Mouse (Mus musculus) forebrain, postnatal 0 days (tissue): ENCODE data around the gene Cdk1. TPM values are rescaled to one million over a fixed set of nuclear protein-coding genes. Genes with fewer than 3 reads are reported as not detected.
"Not testable (repeated sequence)": the region's sequence is repeated elsewhere in the genome, so short reads cannot be mapped to it uniquely, and the experiment has no call there.

ENCODE experiments used
- ATAC-seq: fragments of 200-750 bp; cut with Nextera tagmentation; 2 replicates; pipeline ENCODE4 v1.8.0; 2017; ENCODE audit warnings: mild to moderate bottlenecking, moderate library complexity
- DNase-seq: peaks from one replicate; pipeline ENCODE4 v3.0.0-alpha.2; 2015
- H3K27ac ChIP-seq: fragments of 300-500 bp; sonication (generic); 2 replicates; pipeline ENCODE4 v1.5.1; 2014; ENCODE audit warnings: low read depth, mild to moderate bottlenecking, antibody characterized with exemption, low read length, moderate library complexity, mixed read lengths
- H3K27me3 ChIP-seq: fragments of 300-500 bp; sonication (generic); 2 replicates; pipeline ENCODE4 v1.6.1; 2014; ENCODE audit warnings: mild to moderate bottlenecking, low read length, mixed read lengths; ENCODE audit not compliant: insufficient read depth
- H3K36me3 ChIP-seq: fragments of 300-500 bp; sonication (generic); 2 replicates; pipeline ENCODE4 v1.6.1; 2014; ENCODE audit warnings: mild to moderate bottlenecking, moderate library complexity; ENCODE audit not compliant: insufficient read depth
- H3K4me1 ChIP-seq: fragments of 300-500 bp; sonication (generic); 2 replicates; pipeline ENCODE4 v1.6.1; 2014; ENCODE audit warnings: antibody characterized with exemption; ENCODE audit not compliant: insufficient read depth
- H3K4me2 ChIP-seq: fragments of 300-500 bp; sonication (generic); 2 replicates; pipeline ENCODE4 v1.6.1; 2014; ENCODE audit warnings: low read depth, mild to moderate bottlenecking, moderate library complexity
- H3K4me3 ChIP-seq: fragments of 300-500 bp; sonication (generic); 2 replicates; pipeline ENCODE4 v1.5.1; 2014; ENCODE audit warnings: low read depth, low read length, mixed read lengths
- H3K9ac ChIP-seq: fragments of 300-500 bp; sonication (generic); 2 replicates; pipeline ENCODE4 v1.6.1; 2014; ENCODE audit warnings: mild to moderate bottlenecking
- H3K9me3 ChIP-seq: fragments of 300-500 bp; sonication (generic); 2 replicates; pipeline ENCODE4 v1.6.1; 2016; ENCODE audit warnings: low read length
- CTCF ChIP-seq: sonication (generic); IDR thresholded peaks from 2 replicates; pipeline ENCODE4 v1.5.1; 2016; ENCODE audit warnings: antibody characterized with exemption, control low read depth, low read depth
- WGBS: fragments of 180-500 bp; shearing (Covaris S2); extraction: QIAGEN DNeasy Blood & Tissue Kit; methylation state at CpG from one replicate; pipeline ENCODE4 v1.1.7; 2014; 5-methylcytosine and 5-hydroxymethylcytosine counted together
- polyA plus RNA-seq: library from polyadenylated mRNA; unstranded; fragments of >200 nt; fragmentation: Nextera tagmentation; extraction: Ambion mirVana; gene quantifications from 2 replicates; pipeline ENCODE4 v1.2.1, GENCODE M21; 2015
- total RNA-seq: library from RNA; depleted of rRNA; stranded (reverse); fragments of >200 nt; gene quantifications from 2 replicates; pipeline ENCODE4 v1.2.3, GENCODE M21; 2014

Cdk1 gene
- total and polyA plus RNA-seq, 2 experiments from 2014 or later: 44.1 to 47.7 TPM

DNA sequence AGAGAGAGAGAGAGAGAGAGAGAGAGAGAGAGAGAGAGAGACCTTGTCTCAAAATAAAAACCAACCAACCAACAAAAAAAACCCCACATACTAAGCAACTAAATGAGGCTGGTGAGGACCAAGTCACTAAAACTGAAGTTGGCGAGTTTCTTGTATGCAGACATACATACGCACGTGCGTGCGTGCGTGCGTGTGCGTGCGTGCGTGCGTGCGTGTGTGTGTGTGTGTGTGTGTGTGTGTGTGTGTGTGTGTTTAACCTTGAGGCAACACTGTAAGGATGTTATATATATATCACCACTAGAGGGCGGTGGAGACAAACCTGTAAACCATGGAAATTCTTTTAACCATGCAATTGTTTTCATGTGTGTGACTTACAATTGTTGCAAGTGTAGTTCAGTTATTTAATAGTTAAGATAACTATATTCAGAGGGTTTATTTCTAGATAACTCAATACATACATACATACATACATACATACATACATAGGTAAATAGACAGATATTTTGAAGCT lies 14.2 kb upstream of the Cdk1 start:
- Histone ChIP-seq H3K9me3 (no peaks in the 10 kb centered on the region), H3K4me2 (no peak overlapping the region), H3K36me3 (no peaks in the 10 kb centered on the region), H3K4me3 (no peak overlapping the region), H3K27me3 (no peaks in the 10 kb centered on the region), H3K9ac (no peak overlapping the region), H3K4me1 (no peaks in the 10 kb centered on the region), H3K27ac (no peak overlapping the region)
- WGBS: 88% methylated on average over 13 of the region's 13 CpGs
- TF ChIP-seq CTCF: peak; percentile 70
- DNase-seq (peak; percentile 23), ATAC-seq (no peak)

DNA sequence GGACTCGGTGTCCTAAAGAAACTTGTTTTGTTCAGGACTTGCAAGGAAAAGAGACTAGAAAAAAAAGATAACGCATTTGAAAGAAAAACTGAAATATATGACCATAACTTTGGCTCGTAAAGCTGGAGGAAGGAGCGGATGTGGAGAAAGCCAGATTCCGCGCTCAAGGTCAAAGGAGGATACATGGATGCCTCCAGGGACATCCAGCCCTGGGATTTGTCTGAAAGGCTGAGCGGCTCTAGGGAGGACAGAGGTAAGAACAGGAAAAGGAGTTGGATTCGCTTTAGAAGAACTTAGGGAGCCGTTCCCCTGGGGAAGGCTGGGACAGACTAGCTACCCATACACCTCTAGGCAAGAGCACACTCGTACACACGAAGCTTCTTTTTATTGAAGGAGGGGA lies 13.5 kb upstream of the Cdk1 start:
- no peak overlapping the region for H3K4me2 ChIP-seq
- no peak overlapping the region for H3K27ac ChIP-seq
- H3K9ac ChIP-seq: no peak overlapping the region
- H3K27me3 ChIP-seq: no peaks in the 10 kb centered on the region
- no peaks in the 10 kb centered on the region for H3K36me3 ChIP-seq
- no peaks in the 10 kb centered on the region for H3K9me3 ChIP-seq
- no peak overlapping the region for H3K4me3 ChIP-seq
- no peak for TF ChIP-seq CTCF
- ATAC-seq (no peak), DNase-seq (no peak)
- WGBS: 89% methylated on average over 11 of the region's 11 CpGs
- H3K4me1 ChIP-seq: no peaks in the 10 kb centered on the region

DNA sequence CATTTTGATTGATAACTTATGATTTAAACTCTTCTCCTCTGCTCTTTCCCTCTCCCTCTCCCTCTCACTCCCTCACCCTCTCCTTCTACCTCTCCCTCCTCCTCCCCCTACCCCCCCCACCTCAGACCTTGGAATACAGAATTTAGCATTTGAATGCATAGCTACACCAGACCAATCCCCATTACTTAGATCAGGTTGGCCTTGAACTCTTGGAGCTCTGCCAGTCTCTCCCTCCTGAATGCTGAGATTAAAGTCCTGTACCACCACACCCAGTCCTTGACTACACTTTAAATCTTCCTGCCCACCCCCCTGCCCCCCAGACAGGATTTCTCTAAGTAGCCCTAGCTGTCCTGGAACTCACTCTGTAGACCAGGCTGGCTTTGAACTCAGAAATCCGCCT lies 6.9 kb upstream of the Cdk1 start:
- no peak for TF ChIP-seq CTCF
- Histone ChIP-seq H3K27me3 (no peaks in the 10 kb centered on the region), H3K4me2 (no peak overlapping the region), H3K27ac (no peak overlapping the region), H3K4me1 (no peaks in the 10 kb centered on the region), H3K36me3 (no peaks in the 10 kb centered on the region), H3K9ac (no peak overlapping the region), H3K9me3 (no peaks in the 10 kb centered on the region), H3K4me3 (no peak overlapping the region)
- ATAC-seq (no peak), DNase-seq (no peak)
- 97% methylated on average over 1 of the region's 1 CpGs for WGBS

DNA sequence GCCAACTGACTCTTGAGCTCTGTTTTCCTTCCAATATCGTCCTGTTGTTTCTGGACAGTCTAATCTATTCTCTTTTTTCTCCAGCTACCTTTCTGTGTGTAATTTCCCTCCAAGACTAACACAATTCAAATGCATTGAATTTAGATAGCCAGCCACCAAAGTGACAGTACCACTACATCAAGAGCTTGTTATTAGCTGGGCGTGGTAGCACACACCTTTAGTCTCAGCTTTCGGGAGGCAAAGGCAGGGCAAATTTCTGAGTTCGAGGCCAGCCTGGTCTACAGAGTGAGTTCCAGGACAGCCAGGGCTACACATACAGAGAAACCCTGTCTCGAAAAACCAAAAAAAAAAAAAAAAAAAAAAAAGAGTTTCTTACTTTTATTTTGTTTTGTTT lies 345 bp upstream of the Cdk1 start:
- not testable (repeated sequence) for H3K27me3 ChIP-seq, H3K9ac ChIP-seq, H3K4me1 ChIP-seq, H3K9me3 ChIP-seq, DNase-seq, H3K36me3 ChIP-seq, H3K27ac ChIP-seq
- peak; percentile 9; the same call in 1 of the 2 replicates for ATAC-seq
- 30% methylated on average over 5 of the region's 5 CpGs for WGBS
- peak overlapping the region; percentile 96 for H3K4me2 ChIP-seq
- peak overlapping the region; percentile 50 for H3K4me3 ChIP-seq

DNA sequence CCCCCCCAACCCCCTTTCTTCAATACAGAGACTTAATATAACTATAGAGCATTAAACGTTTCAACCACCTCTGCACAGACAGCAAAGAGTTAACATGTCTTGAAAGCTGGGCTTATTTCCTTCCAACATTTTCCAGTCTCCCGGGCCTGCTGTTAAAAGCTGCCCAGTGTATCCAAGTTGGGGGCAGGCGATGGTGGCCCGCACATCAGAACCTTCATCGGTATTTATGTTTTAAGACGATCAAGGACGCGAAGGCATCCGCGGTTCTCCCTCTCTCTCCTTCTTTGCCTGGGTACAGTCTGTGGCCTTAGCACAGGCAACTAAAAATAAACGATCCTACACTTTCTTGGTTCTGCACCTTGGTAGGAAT lies 911 bp downstream of the Cdk1 start:
- Histone ChIP-seq H3K27me3 (no peaks in the 10 kb centered on the region), H3K36me3 (no peaks in the 10 kb centered on the region), H3K4me2 (peak overlapping the region; percentile 96), H3K9ac (peak overlapping the region; percentile 43), H3K4me3 (peak overlapping the region; percentile 50), H3K4me1 (no peaks in the 10 kb centered on the region), H3K27ac (0 out of 2 replicates have a peak overlapping the region, but pooled peaks have one; percentile 15), H3K9me3 (no peaks in the 10 kb centered on the region)
- DNase-seq (no peak), ATAC-seq (no peak)
- WGBS: under 1% methylated on average over 11 of the region's 11 CpGs
- no peak for TF ChIP-seq CTCF

DNA sequence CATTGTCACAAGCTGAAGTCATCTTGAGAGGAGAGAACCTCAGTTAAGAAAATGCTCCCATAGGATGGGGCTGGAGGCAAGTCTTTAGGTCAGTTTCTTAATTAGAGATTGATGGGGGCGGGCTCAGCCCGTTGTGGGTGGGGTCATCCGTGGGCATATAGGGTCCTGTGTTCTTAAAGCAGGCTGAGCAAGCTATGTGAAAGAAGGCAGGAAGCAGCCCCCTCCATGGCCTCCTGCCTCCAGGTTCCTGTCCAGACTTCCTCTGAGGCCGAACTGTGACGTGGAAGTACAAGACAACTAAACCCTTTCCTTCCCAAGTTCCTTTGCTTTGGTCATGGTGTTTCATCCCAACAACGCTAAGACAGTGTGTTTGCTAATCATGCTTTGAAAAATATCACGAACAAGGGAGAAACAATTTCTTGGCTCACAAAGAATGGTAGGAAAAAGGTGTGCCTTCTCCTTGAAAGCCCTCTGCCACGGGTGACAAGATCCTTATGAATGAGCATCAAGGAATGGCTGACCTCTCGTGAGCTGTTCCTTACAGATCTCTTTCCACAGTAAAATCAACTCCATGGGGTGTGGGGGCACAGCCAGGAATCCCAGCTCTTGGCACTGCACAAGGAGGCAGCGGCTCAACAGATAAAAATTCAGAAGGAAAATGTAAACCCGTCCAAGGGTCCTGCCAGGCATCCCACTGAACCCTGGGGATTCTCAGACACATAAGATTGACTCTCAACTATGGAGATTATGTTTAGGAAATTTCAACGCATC lies 1.5 kb downstream of the Cdk1 start:
- Histone ChIP-seq H3K9me3 (no peaks in the 10 kb centered on the region), H3K36me3 (no peaks in the 10 kb centered on the region), H3K4me3 (peak overlapping the region; percentile 50), H3K9ac (peak overlapping the region; percentile 43; the same call in 1 of the 2 replicates), H3K4me1 (no peaks in the 10 kb centered on the region), H3K27me3 (no peaks in the 10 kb centered on the region), H3K4me2 (peak overlapping the region; percentile 96), H3K27ac (0 out of 2 replicates have a peak overlapping the region, but pooled peaks have one; percentile 15)
- no peak for DNase-seq
- no peak for ATAC-seq
- no peak for TF ChIP-seq CTCF
- 15% methylated on average over 12 of the region's 12 CpGs for WGBS

DNA sequence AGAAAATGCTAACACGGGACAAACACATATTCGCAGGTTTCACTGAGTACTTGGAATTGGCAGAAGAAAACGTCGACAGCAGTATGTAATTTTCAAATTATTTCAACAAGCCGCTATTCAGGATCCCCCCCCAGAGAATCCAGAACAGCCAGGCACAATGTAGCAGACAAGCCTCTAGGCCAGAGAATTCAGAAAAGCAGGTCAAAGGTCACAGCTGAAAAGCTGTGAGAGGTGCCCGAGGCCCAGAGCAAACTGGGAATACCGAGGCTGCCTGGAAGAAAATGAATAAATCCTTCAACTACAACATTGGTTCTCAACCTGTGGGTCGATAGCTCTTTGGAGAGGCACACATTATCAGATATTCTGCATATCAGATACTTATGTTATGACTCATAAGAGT lies 4.5 kb downstream of the Cdk1 start:
- H3K9ac ChIP-seq: no peak overlapping the region
- no peaks in the 10 kb centered on the region for H3K27me3 ChIP-seq
- DNase-seq (no peak), ATAC-seq (no peak)
- no peak overlapping the region for H3K4me3 ChIP-seq
- no peak overlapping the region for H3K27ac ChIP-seq
- no peaks in the 10 kb centered on the region for H3K4me1 ChIP-seq
- WGBS: 69% methylated on average over 8 of the region's 8 CpGs
- H3K36me3 ChIP-seq: no peaks in the 10 kb centered on the region
- TF ChIP-seq CTCF: no peak
- no peak overlapping the region for H3K4me2 ChIP-seq
- H3K9me3 ChIP-seq: no peaks in the 10 kb centered on the region
